Mouse (Mus musculus) testis, adult 2 months (tissue): Measurements from ENCODE around the gene Frmd5.

Experiments used
- CTCF ChIP-seq: fragments of 200-500 bp; IDR thresholded peaks from 2 replicates; pipeline ENCODE4 v1.5.1; 2012; ENCODE audit warnings: low read depth, mild to moderate bottlenecking, inconsistent platforms, low read length, moderate library complexity; ENCODE audit not compliant: control insufficient read depth, insufficient read depth, insufficient replicate concordance
- POLR2A ChIP-seq: fragments of 200-500 bp; IDR thresholded peaks from 2 replicates; pipeline ENCODE4 v1.6.1; 2012; ENCODE audit warnings: low read depth, mild to moderate bottlenecking, inconsistent platforms, low read length, moderate library complexity; ENCODE audit not compliant: control insufficient read depth

DNA sequence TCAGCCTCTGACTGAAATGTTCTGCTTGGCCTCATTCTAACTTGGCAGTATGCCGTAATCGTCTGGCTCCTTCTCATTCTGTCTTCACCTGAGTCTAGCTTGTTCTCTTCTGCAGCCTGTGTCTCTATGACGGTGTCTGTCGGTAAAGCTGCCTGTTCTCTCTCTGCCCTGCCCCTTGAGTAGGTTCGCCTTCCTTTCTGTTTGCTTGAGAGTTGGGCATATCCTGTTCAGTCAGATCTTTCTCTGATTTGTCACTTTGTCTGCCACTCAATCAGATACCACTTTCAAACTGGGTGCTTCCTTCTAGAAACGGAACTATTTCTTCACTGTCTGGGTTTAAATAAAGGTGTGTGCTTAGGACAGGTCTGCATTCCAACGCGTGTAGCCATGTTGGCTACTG, 295.5 kb downstream of the Frmd5 start:
- TF ChIP-seq CTCF (no peak), POLR2A (no peak)
